Mouse (Mus musculus) left cerebral cortex, adult 9 months (tissue): ENCODE measurements around the gene Unc5b.
"Not testable (repeated sequence)": the region's sequence is repeated elsewhere in the genome, so short reads cannot be mapped to it uniquely, and the experiment has no call there.

Source experiments
- DNase-seq, 2 experiments: peaks; one replicate each; pipeline ENCODE4 v3.0.0; 2022; ENCODE audit warnings: low spot score in 2 of 2

Unc5b gene

DNA sequence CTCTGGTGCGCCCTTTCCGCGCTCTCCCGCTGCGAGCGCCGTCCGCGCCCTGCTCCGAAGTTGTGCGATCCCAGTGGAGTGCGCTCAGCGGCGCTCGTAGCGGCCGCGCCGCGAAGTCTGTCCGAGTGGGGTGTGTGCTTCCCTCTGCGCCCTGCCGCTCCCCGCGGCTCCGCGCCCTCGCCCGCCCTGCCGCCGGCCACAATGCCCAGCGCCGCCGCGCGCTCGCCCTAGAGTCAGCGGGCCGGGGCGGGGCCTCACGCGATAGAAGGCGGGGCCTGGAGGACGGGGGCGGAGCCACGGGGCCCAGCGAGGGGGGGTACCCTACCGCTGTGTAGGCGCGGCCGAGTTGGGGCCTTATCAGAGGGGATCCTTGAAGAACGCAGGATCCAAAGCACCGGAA is at the start of gene Unc5b:
Unc5b (minus strand) TSS at position 203 of the 400 bp plus-strand sequence.
- peak; percentile 65 to 84 for DNase-seq

DNA sequence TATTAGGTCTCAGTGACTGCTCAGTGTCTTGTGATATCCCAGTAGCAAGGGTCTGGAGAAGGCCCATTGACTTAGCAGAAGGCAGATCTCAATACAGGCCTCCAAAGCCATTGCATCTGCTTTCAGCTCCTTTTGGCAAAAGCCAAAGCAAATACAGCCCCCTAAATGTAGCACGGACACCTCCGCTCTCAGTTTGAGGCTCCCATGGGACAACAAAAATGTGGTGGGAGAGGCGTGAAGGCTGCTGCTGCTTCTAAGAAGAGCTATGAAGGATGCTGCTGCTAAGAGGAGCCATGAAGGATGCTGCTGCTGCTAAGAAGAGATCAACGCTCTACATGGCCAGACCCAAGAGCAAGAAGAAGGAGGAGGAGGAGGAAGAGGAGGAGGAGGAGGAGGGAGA is 48.4 kb upstream of the Unc5b start:
- peak in 1 of 2 experiments; percentile 12 for DNase-seq

DNA sequence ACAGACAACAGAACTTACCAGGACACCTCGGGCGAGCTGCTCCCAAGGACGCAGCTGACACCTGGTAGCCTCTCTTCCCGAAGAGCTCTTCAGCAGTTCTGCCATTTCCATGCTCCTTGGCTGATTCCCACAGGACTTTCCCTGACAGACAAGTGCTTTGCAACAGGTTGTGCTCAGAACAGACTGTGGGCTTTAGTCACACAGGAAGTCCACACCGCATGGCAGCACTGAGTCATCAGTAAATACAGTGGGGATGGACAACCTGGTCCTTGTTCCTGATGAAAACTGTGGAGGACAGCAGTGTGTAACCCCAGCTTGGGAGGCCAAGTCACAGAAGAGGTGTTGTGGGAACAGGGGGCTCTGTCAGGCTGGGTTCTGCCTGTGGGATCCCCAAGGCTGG is 45.7 kb upstream of the Unc5b start:
- no peak for DNase-seq

GRCm38 (mm10) chr10:60875011-60875410 is 43.6 kb upstream of the Unc5b start:
- no peak for DNase-seq

- DNase-seq: no peak
Measured at GRCm38 (mm10) chr10:60863318-60863717, 31.9 kb upstream of the Unc5b start.

- DNase-seq: no peak
Measured at GRCm38 (mm10) chr10:60862477-60863293, 31.3 kb upstream of the Unc5b start.

- DNase-seq: not testable (repeated sequence)
Measured at GRCm38 (mm10) chr10:60845271-60845670, 13.9 kb upstream of the Unc5b start.

DNA sequence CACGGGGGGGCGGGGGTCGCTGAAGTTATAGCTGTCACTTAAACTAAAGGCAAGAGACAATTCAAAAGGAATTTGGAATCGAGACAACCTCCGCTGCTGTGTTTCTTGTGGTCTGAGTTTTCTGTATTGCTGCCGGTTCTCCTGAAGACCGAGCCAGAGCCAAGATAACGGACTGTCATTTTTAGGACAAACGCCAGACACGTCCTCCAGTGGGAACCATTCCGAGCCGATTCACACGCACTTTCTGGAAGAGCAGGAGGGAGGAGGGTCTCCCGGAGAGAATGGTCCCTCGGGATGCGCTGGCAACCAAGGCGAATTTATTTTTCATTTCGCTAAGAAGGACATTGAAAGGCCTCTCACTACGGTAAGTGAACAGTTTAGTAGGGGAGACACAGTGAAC is 7.4 kb upstream of the Unc5b start:
- no peak for DNase-seq

DNA sequence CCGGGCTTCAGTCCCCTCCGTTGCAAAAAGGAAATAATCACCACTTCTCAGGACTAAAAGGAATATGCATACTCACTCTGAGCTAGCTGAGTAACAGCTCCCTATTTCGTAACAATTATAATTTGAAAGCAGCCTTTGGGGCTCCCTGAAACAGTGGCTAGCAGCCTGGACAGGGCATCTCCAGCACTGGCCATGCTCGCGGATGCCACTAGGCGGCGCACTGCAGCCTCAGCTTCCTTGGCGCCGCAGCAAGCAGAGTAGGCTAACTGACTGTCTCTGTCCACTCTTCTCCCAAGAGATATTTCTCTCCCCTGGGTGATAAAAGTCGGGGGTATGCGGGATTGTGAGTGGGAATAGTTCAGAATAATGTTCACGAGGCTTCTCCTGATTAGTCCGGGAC is 3.6 kb upstream of the Unc5b start:
- DNase-seq: peak in 1 of 2 experiments; percentile 79

GRCm38 (mm10) chr10:60832664-60833173 is 1.3 kb upstream of the Unc5b start:
- DNase-seq: no peak

DNA sequence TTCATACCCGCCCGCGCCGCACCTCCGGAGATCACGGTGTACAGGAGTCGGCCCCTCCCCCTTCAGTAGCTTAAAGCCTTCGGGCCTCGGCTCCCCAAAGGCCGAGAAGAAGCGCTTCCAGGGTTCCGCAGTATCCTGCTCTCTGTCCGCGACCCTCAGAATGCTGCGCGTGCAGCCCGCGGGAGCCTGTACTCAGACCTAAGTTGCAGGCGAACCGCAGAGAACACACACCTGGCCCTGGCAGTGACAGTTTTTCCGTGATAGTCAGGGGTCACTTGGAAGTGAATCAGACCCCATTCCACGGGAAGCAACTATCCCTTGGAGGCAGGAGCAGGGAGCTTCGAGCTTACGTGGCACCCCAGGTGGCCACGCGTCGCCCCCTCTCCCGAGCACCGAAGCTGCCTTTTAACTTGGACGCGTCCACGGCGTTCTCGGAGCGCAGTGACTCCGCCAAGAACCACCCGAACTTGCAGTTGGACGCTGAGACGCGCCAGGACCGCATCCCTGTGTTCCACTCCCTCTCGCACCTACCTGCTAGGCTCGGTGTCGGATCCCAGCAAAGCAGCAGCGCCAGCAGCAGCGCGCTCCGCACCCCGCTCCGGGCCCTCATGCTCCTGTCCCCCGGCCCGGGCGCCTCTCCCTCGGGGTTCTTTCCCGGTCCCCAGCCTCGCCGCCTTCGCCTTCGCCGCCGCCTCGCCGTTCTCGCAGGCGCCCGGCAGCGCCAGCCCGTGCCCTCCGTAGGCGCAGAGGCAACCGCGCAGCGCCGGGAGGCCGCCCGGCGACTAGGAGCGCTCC is 628 bp downstream of the Unc5b start:
- no peak for DNase-seq

- no peak for DNase-seq
Measured at GRCm38 (mm10) chr10:60830000-60830399, 1.4 kb downstream of the Unc5b start.

DNA sequence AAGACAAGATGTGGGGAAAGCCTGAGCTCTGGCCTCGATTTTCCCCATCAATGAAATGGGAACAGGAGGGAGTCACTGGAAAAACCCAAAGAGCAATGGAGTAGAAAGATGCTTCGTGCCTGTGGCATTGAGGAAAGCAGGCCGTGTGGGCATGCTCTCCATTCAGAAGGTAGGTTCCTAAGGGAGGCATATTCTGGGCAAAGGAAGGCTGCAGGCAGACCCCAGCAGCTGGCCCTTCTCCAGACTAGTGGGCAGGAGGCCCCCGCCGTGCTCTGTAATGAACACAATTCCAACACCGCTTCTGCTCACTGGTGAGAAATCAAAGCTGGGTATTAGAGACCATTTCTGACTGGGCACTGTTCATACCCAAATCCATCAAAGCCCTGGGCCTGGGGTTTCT is 2.3 kb downstream of the Unc5b start:
- no peak for DNase-seq

DNA sequence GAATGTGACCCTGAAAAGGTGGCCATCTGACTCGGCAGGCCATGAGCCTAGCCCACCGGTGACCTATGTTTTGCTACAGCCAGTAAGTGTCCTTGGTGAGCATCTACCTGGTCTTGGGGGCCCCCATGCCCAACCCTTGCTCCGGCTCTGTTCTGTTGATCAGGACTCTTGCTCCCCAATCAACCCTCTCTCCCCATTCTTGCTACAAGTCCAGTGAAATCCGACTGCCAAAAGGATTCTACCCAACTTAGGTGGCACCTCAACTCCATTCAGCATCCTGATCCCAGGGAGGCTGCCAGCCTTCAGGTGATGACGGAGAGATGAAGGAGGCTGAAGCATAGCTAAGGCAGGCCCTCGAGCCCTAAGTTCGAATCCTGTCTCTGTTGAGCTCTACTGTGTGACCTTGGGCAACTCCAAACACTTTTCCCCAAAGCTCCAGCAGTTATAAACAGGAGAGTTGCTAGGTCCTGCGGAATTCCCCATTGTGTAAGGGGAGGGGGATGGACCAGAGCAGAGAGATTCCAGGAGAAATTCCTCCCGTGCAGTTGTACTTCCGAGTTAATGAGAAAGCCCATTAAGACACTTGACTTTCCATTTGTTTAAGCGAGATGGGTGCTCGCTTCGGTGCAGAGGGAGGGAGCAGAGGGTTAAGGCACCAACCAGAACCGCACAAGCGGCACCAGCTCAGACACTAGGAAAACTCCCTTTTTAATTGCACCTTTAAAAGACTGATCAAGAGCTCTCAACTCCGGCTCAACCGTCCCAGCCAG is 3.3 kb downstream of the Unc5b start:
- no peak for DNase-seq

DNA sequence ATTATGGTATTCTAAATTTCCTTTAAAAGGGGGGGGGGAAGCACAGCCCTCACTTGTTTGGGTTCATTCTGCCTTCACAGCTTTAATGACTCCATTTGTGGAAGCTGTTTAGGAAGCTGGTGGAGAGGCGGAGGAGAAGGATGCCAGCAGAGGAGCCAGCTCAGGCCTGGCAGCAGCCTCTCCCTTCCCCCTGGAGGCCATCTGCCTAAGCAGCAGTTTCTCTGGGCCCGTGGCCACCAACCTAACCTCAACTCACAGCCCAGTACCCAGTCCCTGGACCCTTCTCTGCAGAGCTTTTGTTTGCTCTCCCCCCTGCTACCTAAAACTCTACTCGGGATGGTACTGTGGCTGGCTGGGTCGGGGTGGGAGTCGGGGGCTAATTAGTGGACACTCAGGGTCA is 4.1 kb downstream of the Unc5b start:
- DNase-seq: peak in 1 of 2 experiments; percentile 59

DNA sequence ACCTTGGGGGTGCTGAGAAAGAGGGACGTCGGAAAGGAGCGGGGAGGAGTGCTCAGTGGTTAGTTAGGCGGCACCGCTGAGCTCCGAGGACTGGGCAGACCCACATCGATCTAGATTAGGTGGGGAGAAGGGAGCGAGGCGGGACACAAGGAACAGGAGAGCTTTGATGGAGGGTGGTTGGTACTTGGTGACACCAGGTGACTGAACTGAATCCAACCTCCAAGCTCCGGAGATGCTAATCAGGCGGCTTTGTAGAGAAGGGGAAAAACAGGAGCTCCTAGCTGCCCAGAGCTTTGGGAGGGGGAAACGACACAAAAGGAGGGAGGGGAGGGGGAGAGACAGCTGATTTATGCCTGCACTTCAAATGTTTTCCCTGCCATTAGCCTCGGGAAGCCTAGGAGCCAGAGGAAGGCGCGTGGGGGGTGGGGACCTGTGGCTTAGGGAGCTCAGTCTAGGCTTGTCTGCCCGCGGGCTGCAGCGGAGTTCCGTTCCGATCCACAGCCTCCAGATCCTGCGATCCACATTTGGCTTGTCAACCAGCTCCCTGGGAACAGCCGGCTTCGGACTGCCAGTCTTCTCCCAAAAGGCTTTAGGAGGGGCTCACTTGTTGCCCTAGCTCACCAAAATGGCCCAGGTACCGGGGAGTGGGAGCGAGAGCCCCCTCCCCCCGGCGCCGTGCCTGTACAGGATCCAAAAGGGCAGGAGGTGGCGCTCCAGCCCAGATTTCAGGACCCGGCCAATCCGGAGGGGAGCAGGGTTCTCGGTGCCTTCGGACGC is 4.7 kb downstream of the Unc5b start:
- no peak for DNase-seq

DNA sequence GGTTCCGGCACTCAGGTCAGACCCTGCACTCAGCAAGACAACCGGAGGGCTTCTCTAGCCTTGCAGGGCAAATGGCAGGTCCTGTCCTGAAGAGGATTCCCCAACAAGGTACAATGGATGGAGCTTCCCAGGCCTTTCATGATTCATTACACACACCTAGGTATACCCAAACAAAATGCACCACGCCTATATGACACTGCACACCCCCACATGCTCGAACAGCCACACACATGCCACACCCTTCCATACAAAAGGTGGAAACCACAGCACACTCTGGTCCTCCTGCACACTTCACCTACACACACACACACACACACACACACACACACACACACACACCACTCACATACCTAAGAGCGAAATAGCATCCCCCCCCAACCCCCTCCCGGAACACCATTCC is 5.4 kb downstream of the Unc5b start:
- no peak for DNase-seq

DNA sequence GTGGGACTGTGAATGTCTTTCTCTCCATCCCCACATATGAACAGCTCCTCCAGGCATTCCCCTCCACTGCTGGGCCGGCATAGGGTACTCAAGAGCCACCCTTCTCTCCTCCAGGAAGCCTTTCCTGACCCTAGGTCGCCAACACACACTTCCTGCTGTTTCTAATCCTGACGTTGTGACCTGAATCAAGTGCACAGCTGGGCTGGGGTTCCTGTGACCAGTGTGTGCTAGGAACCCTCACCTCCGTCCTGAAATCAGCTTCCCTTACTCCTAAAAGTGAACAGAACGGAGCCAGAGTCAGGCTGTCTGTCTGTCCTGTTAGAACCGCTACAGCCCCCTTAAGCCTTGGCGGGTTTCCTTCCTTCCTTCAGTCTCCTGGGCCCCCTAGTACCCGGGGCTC is 7.6 kb downstream of the Unc5b start:
- no peak for DNase-seq

DNA sequence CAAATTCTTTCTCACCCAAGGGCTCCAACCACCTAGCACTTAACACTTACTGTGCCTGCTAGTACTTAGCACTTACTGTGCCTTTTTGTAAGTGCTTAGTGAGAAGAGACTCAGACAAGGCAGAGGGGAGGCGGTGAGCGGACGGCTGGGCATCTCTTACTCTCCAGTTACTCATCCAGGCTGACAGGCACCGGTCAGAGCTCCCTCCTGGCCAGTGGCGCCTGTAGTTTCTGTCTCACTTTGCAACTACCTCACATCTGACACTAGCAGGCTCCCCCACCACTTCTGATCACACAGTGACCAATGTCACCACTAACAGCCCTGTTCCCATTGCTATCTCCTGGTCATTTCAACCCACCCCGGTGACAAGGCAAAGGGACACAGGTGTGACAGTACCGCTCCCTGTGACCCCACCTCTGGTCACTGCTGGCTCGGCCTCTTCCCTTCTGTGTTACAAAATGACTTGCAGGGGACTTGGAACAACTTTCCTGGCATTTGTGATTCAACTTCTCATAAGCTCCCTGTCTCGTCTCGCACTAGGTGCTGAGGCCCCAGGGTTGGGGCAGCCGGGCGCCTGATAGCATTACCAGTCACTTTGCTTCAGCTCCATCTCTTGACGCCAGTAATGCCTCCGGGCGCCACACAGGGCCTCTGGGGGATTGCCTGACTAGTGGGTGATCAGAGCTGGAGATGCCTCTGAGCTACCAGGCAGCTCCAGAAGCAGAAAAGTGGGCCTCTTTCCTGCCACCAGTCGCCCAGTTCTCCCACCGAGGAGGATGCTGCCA is 8.5 kb downstream of the Unc5b start:
- DNase-seq: no peak

GRCm38 (mm10) chr10:60821736-60822358 is 9.5 kb downstream of the Unc5b start:
- no peak for DNase-seq
